Mouse (Mus musculus): Measurements from ENCODE around the gene Zfp966. TPM values are rescaled to one million over a fixed set of nuclear protein-coding genes. Genes with fewer than 3 reads are reported as not detected.
"Not testable (repeated sequence)": the region's sequence is repeated elsewhere in the genome, so short reads cannot be mapped to it uniquely, and the experiment has no call there.

The Zfp966 gene
- polyA plus RNA-seq (2015; fragmentation: Nextera tagmentation; extraction: Ambion mirVana): 1.4 TPM in 2 replicates

DNA sequence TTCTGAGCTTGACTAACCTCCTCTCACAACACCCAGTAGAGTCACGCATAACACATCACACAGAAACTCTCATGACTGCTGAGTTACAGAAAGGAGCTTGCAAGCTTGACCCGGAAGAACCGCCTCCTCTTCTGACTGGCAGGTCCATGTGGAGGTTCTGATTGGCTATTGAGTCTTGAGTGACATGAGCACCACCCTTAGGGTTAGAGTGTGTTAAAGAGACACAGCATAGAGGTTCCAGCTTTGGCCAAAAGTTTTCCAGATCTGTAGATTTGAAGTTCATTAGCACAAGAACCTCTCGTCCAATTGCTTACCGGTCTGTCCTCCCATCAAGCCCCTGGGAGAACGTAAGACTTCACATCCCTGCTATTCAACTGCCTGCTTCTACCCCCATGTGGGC, at the start of gene Zfp966:
Zfp966 (minus strand) TSS at position 101 of the 400 bp plus-strand sequence.
- not testable (repeated sequence) for ATAC-seq (replicated peaks; ENCODE audit: low FRiP score, low read depth); H3K27me3 ChIP-seq (ENCODE audit: insufficient read depth, low read length); H3K4me1 ChIP-seq (replicated peaks; ENCODE audit: insufficient read depth, low read length); H3K4me2 ChIP-seq (ENCODE audit: low read length); H3K36me3 ChIP-seq (ENCODE audit: insufficient read depth, low read length); DNase-seq (ENCODE audit: low spot score); H3K9ac ChIP-seq (ENCODE audit: low read depth, low read length); H3K4me3 ChIP-seq (replicated peaks; ENCODE audit: low read depth, low read length); H3K9me3 ChIP-seq (replicated peaks; ENCODE audit: low read length); H3K27ac ChIP-seq
- no CpG with 5 or more reads among the region's 6 CpGs for WGBS

DNA sequence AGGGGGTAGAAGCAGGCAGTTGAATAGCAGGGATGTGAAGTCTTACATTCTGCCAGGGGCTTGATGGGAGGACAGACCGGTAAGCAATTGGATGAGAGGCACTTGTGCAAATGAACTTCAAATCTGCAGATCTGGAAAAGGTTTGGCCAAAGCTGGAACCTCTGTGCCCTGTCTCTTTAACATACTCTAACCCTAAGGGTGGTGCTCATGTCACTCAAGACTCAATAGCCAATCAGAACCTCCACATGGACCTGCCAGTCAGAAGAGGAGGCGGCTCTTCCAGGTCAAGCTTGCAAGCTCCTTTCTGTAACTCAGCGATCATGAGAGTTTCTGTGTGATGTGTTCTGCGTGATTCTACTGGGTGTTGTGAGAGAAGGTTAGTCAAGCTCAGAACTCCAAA, 34.1 kb upstream of the Zfp966 start, which contains the start of gene Gm2026:
Gm2026 (plus strand) TSS at position 301 of the 400 bp plus-strand sequence.
- DNase-seq (ENCODE audit: low spot score); H3K27me3 ChIP-seq (ENCODE audit: insufficient read depth, low read length); ATAC-seq (replicated peaks; ENCODE audit: low FRiP score, low read depth); H3K27ac ChIP-seq; H3K9ac ChIP-seq (ENCODE audit: low read depth, low read length); H3K9me3 ChIP-seq (replicated peaks; ENCODE audit: low read length); H3K36me3 ChIP-seq (ENCODE audit: insufficient read depth, low read length); H3K4me2 ChIP-seq (ENCODE audit: low read length); H3K4me3 ChIP-seq (replicated peaks; ENCODE audit: low read depth, low read length); H3K4me1 ChIP-seq (replicated peaks; ENCODE audit: insufficient read depth, low read length): not testable (repeated sequence)
- WGBS: no CpG with 5 or more reads among the region's 4 CpGs

DNA sequence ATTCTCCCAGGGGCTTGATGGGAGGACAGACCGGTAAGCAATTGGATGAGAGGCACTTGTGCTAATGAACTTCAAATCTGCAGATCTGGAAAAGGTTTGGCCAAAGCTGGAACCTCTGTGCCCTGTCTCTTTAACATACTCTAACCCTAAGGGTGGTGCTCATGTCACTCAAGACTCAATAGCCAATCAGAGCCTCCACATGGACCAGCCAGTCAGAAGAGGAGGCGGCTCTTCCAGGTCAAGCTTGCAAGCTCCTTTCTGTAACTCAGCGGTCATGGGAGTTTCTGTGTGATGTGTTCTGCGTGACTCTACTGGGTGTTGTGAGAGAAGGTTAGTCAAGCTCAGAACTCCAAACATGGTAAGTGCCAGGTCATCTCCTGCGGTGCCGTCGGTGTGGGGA, 61.9 kb downstream of the Zfp966 start, which contains the start of gene Gm6710:
Gm6710 (plus strand) TSS at position 196 of the 400 bp plus-strand sequence.
- no CpG with 5 or more reads among the region's 7 CpGs for WGBS
- not testable (repeated sequence) for H3K27ac ChIP-seq; ATAC-seq (replicated peaks; ENCODE audit: low FRiP score, low read depth)

More for the DNA sequence above, 61.9 kb downstream of the Zfp966 start, which contains the start of gene Gm6710:
- H3K36me3 ChIP-seq (ENCODE audit: insufficient read depth, low read length); H3K9ac ChIP-seq (ENCODE audit: low read depth, low read length); H3K27me3 ChIP-seq (ENCODE audit: insufficient read depth, low read length); DNase-seq (ENCODE audit: low spot score); H3K4me2 ChIP-seq (ENCODE audit: low read length); H3K9me3 ChIP-seq (replicated peaks; ENCODE audit: low read length); H3K4me1 ChIP-seq (replicated peaks; ENCODE audit: insufficient read depth, low read length); H3K4me3 ChIP-seq (replicated peaks; ENCODE audit: low read depth, low read length): not testable (repeated sequence)

Other genes starting within 250 kb of the Zfp966 start
- gene Zfp969, start 227.5 kb downstream of the Zfp966 start, polyA plus RNA-seq (2015; fragmentation: Nextera tagmentation; extraction: Ambion mirVana): 33.8 and 34.7 TPM in 2 replicates
- gene Gm2007, start 189.6 kb downstream of the Zfp966 start, polyA plus RNA-seq (2015; fragmentation: Nextera tagmentation; extraction: Ambion mirVana): not detected in 2 replicates
- 3.1 and 4.9 TPM in 2 replicates for gene Gm14288, start 130.0 kb downstream of the Zfp966 start, polyA plus RNA-seq (2015; fragmentation: Nextera tagmentation; extraction: Ambion mirVana)
- gene Gm6710, start 61.9 kb downstream of the Zfp966 start, polyA plus RNA-seq (2015; fragmentation: Nextera tagmentation; extraction: Ambion mirVana): 22.9 and 25.1 TPM in 2 replicates
- gene Gm2026, start 34.2 kb upstream of the Zfp966 start, polyA plus RNA-seq (2015; fragmentation: Nextera tagmentation; extraction: Ambion mirVana): 17.7 and 17.9 TPM in 2 replicates
- 0.66 and 0.86 TPM in 2 replicates for gene Gm2004, start 218.7 kb upstream of the Zfp966 start, polyA plus RNA-seq (2015; fragmentation: Nextera tagmentation; extraction: Ambion mirVana)

All from kidney, postnatal 0 days (tissue).